ENCODE assay signal across 13 mouse cellular contexts in the genomic region with DNA sequence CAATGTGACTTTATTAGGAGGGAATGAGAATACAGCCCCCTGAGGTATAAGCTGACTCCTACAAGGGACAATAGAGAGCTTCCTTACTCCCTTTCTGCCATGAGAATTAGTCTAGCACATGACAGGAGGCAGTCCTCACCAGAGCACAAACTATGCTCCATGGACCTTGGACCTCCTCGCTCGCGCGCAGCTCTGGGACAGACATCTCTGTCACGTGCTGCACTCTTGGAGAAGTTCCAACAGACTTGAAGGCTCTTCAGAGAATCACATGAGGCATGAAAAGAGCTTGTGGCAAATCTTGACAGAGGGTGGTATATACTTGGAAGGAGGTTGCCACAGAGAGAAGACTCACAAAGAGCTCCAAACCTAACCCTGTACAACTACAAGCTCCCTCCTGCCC. TPM values are rescaled to one million over a fixed set of nuclear protein-coding genes. Genes with fewer than 3 reads are reported as not detected.
A peak's percentile ranks its signal among the peaks of the same experiment; 100 is the strongest.
DNase-seq lines count a peak whose midpoint lies in the region; ATAC-seq and TF ChIP-seq lines count a peak whose summit lies in the region.
"Had no signal": no experiment of that assay in that cellular context is flagged by ENCODE, and none has a peak within 500 bp of the region (broad histone marks: within the 10 kb centered on the region; RNA-seq: fewer than 3 reads in every experiment).

No protein-coding gene starts in this region.

- no peak overlapping the region for H3K4me3 ChIP-seq in kidney, embryonic 15.5 days (replicated peaks)
- H3K4me3 ChIP-seq in intestine, embryonic 15.5 days (replicated peaks): no peak overlapping the region
- no peak overlapping the region for H3K4me3 ChIP-seq in stomach, postnatal 0 days (ENCODE audit: low read depth, low read length)
- H3K4me3 ChIP-seq in forebrain, embryonic 14.5 days (ENCODE audit: low read depth, low read length): no peak overlapping the region
- H3K4me3 ChIP-seq: forebrain, embryonic 15.5 days; midbrain, embryonic 10.5 days had no signal

- H3K27ac ChIP-seq in kidney, embryonic 15.5 days: no peak overlapping the region
- peak overlapping the region; percentile 60 for H3K27ac ChIP-seq in intestine, embryonic 15.5 days
- no peak overlapping the region for H3K27ac ChIP-seq in stomach, postnatal 0 days (replicated peaks)
- no peak overlapping the region for H3K27ac ChIP-seq in forebrain, embryonic 14.5 days (ENCODE audit: low read depth, low read length)
- H3K27ac ChIP-seq: forebrain, embryonic 15.5 days; midbrain, embryonic 10.5 days had no signal

- H3K4me1 ChIP-seq in kidney, embryonic 15.5 days: peaks cover 7% of the 10 kb centered on the region
- peaks cover 21% of the 10 kb centered on the region for H3K4me1 ChIP-seq in intestine, embryonic 15.5 days (replicated peaks)
- peaks cover 3% of the 10 kb centered on the region; the same call in 1 of the 2 replicates for H3K4me1 ChIP-seq in stomach, postnatal 0 days (replicated peaks; ENCODE audit: control insufficient read depth, insufficient read depth)
- no peaks in the 10 kb centered on the region for H3K4me1 ChIP-seq in forebrain, embryonic 14.5 days (ENCODE audit: control insufficient read depth, insufficient read depth, low read length)
- H3K4me1 ChIP-seq: forebrain, embryonic 15.5 days had no signal

- TF ChIP-seq EP300 in stomach, postnatal 0 days (optimal IDR thresholded peaks at IDR 0.05): no peak

- H3K4me2 ChIP-seq in kidney, embryonic 15.5 days: no peak overlapping the region
- H3K4me2 ChIP-seq in intestine, embryonic 15.5 days (replicated peaks): no peak overlapping the region
- H3K4me2 ChIP-seq in stomach, postnatal 0 days (replicated peaks; ENCODE audit: low read depth): no peak overlapping the region
- H3K4me2 ChIP-seq in forebrain, embryonic 14.5 days (ENCODE audit: low read length): no peak overlapping the region
- H3K4me2 ChIP-seq: forebrain, embryonic 15.5 days; liver, embryonic 11.5 days had no signal

- no peak overlapping the region for H3K9ac ChIP-seq in kidney, embryonic 15.5 days
- no peak overlapping the region for H3K9ac ChIP-seq in intestine, embryonic 15.5 days
- no peak overlapping the region for H3K9ac ChIP-seq in stomach, postnatal 0 days (ENCODE audit: low read length)
- no peak overlapping the region for H3K9ac ChIP-seq in forebrain, embryonic 14.5 days (ENCODE audit: low read length)
- H3K9ac ChIP-seq: forebrain, embryonic 15.5 days had no signal

- peaks cover 66% of the 10 kb centered on the region for H3K27me3 ChIP-seq in kidney, embryonic 15.5 days
- H3K27me3 ChIP-seq in intestine, embryonic 15.5 days (replicated peaks): no peaks in the 10 kb centered on the region
- H3K27me3 ChIP-seq in stomach, postnatal 0 days (ENCODE audit: control insufficient read depth, insufficient read depth, low read length): no peaks in the 10 kb centered on the region
- H3K27me3 ChIP-seq in forebrain, embryonic 14.5 days (replicated peaks; ENCODE audit: control insufficient read depth, insufficient read depth, low read length): no peaks in the 10 kb centered on the region
- H3K27me3 ChIP-seq: CH12.LX had no signal

- no peaks in the 10 kb centered on the region for H3K9me3 ChIP-seq in kidney, embryonic 15.5 days (replicated peaks)
- H3K9me3 ChIP-seq in intestine, embryonic 15.5 days: no peaks in the 10 kb centered on the region
- no peaks in the 10 kb centered on the region for H3K9me3 ChIP-seq in stomach, postnatal 0 days (ENCODE audit: control insufficient read depth, low read length)
- no peaks in the 10 kb centered on the region for H3K9me3 ChIP-seq in forebrain, embryonic 14.5 days (replicated peaks; ENCODE audit: control insufficient read depth, low read length)
- H3K9me3 ChIP-seq: forebrain, embryonic 15.5 days; midbrain, embryonic 10.5 days had no signal

- H3K36me3 ChIP-seq in kidney, embryonic 15.5 days: no peaks in the 10 kb centered on the region
- no peaks in the 10 kb centered on the region for H3K36me3 ChIP-seq in intestine, embryonic 15.5 days
- H3K36me3 ChIP-seq in stomach, postnatal 0 days (ENCODE audit: control insufficient read depth, insufficient read depth, low read length): no peaks in the 10 kb centered on the region
- H3K36me3 ChIP-seq in forebrain, embryonic 14.5 days (ENCODE audit: control insufficient read depth, insufficient read depth, low read length): no peaks in the 10 kb centered on the region
- H3K36me3 ChIP-seq: forebrain, embryonic 15.5 days; midbrain, embryonic 10.5 days had no signal

- DNase-seq in kidney, adult 18-20 months: peak; percentile 85
- DNase-seq in kidney, postnatal 4 days: peak; percentile 58 to 76
- peak; percentile 39 for DNase-seq in stomach, postnatal 0 days (ENCODE audit: low spot score)
- no peak for DNase-seq in forebrain, embryonic 14.5 days (ENCODE audit: low spot score)
- DNase-seq in gastrocnemius, postnatal 10 days: no peak
- DNase-seq: cerebellum, adult 8-10 months; layer of hippocampus, postnatal 36 days had no signal

- 88% methylated on average over 5 of the region's 5 CpGs for WGBS in kidney, embryonic 15.5 days
- WGBS in intestine, embryonic 15.5 days: 60% methylated on average over 5 of the region's 5 CpGs
- 77% methylated on average over 5 of the region's 5 CpGs for WGBS in stomach, postnatal 0 days
- 55% methylated on average over 5 of the region's 5 CpGs for WGBS in forebrain, embryonic 14.5 days

- no peak for TF ChIP-seq CTCF in stomach, postnatal 0 days (IDR thresholded peaks at IDR 0.05; ENCODE audit: low read depth)

- ATAC-seq in kidney, embryonic 15.5 days (replicated peaks; ENCODE audit: low FRiP score): no peak
- peak; percentile 86 for ATAC-seq in intestine, embryonic 15.5 days
- no peak for ATAC-seq in stomach, postnatal 0 days (ENCODE audit: low FRiP score, low TSS enrichment)
- ATAC-seq in forebrain, embryonic 14.5 days: no peak
- ATAC-seq: forebrain, embryonic 15.5 days had no signal

RNA-seq across cellular contexts. Expression of gene Prdm1, which starts 46.9 kb away (rescaled TPM):
- polyA plus RNA-seq in kidney, embryonic 15.5 days (2015; fragmentation: Nextera tagmentation; extraction: Ambion mirVana): 2.2 and 2.7 TPM in 2 replicates
- 21.2 and 22.0 TPM in 2 replicates for polyA plus RNA-seq in intestine, embryonic 15.5 days (2015; fragmentation: Nextera tagmentation; extraction: Ambion mirVana)
- 5.9 and 7.3 TPM in 2 replicates for polyA plus RNA-seq in stomach, postnatal 0 days (2015; fragmentation: Nextera tagmentation; extraction: Ambion mirVana)
- 0.33 and 1.1 TPM in 2 replicates for polyA plus RNA-seq in forebrain, embryonic 14.5 days (2014; fragmentation: Nextera tagmentation; extraction: Ambion mirVana)
- total RNA-seq in gastrocnemius, postnatal 10 days (2021): 1 to 10 TPM; 1.5 to 2.8 TPM

Comparison
In these comparisons a context has a peak if more than half of its experiments do, and no peak if none do; other contexts are left out.
1. DNase-seq: peak in kidney, adult 18-20 months (single experiment), kidney, postnatal 4 days (2 of 2) and stomach, postnatal 0 days (single experiment); none in forebrain, embryonic 14.5 days (single experiment) and gastrocnemius, postnatal 10 days (single experiment).